Mouse (Mus musculus) layer of hippocampus, adult 2 months (tissue): ENCODE data around the gene Xndc1. TPM values are rescaled to one million over a fixed set of nuclear protein-coding genes. Genes with fewer than 3 reads are reported as not detected.

Experiments used
- DNase-seq, 2 experiments: peaks; one replicate each; pipeline ENCODE4 v3.0.0; 2022; ENCODE audit warnings: low spot score in 2 of 2
- H3K27ac ChIP-seq: fragments of 200-600 bp; 2 replicates; pipeline ENCODE4 v1.8.1; 2022
- H3K4me3 ChIP-seq: fragments of 200-600 bp; 2 replicates; pipeline ENCODE4 v1.8.1; 2022; ENCODE audit warnings: mild to moderate bottlenecking
- CTCF ChIP-seq: fragments of 200-600 bp; conservative IDR thresholded peaks from 2 replicates; pipeline ENCODE4 v1.8.1; 2022; ENCODE audit warnings: antibody characterized with exemption, mild to moderate bottlenecking, moderate library complexity
- total RNA-seq, 2 experiments: library from RNA; stranded (reverse); gene quantifications; 2 replicates each; pipeline ENCODE4 v1.2.3; 2021

Xndc1 gene
- total RNA-seq, 2 experiments from 2014 or later: 29.2 to 33.7 TPM

DNA sequence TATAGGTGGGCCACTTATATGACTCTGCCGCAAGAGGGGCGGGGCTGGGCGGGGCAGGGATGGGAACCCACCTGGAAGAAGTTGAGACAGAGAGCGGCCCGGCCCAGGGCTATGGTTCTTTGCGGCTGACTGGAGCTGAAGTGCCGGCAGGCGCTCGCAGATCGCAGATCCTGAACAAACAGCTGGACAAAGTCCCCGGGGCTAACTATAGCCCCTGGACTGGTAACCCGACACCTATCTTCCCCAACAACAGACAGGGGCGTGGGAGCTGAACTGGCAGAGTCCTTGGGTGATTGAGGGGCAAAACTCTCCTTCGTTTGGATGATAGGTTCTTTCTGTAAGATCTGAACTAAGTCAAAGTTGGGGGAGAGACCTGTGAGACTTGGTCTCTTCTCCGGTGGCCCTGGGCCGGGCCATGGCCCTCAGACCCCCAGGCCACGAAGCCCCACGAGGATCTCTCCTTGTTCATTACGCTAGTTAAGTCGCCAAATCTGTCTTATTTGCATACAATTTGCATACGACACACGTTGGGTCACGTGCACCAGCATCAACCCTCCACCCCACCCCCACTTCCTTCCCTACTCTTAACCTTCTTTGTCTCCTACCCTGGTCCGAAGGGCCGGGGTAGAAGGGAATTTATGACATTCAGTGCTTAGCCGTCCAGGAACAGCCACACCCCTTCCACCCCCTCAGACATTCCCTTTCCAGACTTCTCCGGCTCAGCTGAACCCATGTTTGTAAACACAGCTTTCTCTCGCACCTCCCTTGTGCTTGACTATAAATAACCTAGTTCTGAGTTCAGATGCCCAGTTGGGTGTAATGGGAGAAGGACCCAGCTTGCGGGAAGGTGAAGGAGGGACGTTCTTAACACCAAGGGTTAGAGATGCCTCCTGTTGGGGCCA lies 34.7 kb downstream of the Xndc1 start:
- H3K4me3 ChIP-seq: peak overlapping the region; percentile 17; the same call in 1 of the 2 replicates
- TF ChIP-seq CTCF: no peak
- no peak for DNase-seq

DNA sequence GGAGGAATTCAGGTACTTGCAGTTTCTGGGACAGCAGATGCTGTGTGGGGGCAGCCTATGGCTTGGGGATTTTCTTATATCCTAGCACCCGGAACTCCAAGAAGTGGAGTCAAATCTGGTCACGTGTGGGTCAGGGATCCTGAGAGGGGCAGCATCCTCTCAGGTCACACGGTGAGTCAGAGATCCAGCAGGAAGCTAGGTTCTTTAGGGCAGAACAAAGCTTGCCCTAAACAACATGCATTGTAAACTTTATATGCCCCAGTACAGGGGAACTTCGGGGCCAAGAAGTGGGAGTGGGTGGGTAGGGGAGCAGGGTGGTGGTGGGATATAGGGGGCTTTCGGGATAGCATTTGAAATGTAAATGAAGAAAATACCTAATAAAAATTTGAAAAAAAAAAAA lies 35.6 kb downstream of the Xndc1 start:
- no peak for TF ChIP-seq CTCF
- Histone ChIP-seq H3K27ac (no peak overlapping the region), H3K4me3 (no peak overlapping the region)
- no peak for DNase-seq

More for the DNA sequence above, 34.7 kb downstream of the Xndc1 start:
- H3K27ac ChIP-seq: no peak overlapping the region

DNA sequence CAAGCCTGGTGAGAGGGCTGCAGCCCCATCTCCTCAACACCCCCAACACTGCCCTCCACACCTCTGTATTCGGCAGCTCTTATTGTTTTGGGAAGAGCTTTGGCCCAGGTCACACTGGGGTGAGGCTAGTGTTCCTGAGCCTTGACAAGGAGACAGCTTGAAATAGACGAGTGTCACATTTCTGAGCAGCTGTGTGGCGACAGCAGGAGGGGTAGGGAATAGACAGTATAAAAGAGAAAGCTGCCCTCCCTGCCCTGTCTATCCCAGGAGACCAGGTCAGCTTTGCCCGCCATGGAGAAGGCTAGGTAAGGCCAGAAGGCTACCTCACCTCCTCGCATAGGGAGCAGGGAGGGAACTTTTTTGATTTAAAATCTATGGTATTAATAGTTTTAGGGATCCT lies 36.2 kb downstream of the Xndc1 start, which contains the start of gene Art1:
Art1 (plus strand) TSS at position 257 of the 400 bp plus-strand sequence.
- DNase-seq: no peak
- H3K4me3 ChIP-seq: no peak within 1 kb of the TSS
- H3K27ac ChIP-seq: no peak within 1 kb of the TSS
- TF ChIP-seq CTCF: no peak

DNA sequence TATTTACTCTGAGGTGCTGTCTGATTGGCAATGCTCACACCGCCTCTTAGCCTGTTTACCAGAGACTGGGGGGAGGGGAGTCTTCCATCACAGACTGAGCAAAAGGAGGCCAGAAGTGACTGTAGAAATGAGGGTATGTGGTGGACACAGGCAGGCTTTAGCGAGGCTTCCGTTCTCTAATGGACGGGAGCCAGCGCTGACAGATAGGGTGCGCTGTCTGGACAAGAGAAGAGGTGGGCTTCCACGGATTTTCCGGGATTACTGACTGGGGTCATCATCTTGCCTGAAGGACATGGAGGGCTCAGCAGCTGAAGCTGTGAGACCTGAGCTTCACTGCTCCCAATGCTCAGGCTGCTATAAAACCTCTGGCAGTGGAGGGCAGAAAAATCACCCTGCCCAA lies 36.9 kb downstream of the Xndc1 start:
- TF ChIP-seq CTCF: no peak
- DNase-seq: no peak
- no peak overlapping the region for H3K4me3 ChIP-seq
- H3K27ac ChIP-seq: no peak overlapping the region

DNA sequence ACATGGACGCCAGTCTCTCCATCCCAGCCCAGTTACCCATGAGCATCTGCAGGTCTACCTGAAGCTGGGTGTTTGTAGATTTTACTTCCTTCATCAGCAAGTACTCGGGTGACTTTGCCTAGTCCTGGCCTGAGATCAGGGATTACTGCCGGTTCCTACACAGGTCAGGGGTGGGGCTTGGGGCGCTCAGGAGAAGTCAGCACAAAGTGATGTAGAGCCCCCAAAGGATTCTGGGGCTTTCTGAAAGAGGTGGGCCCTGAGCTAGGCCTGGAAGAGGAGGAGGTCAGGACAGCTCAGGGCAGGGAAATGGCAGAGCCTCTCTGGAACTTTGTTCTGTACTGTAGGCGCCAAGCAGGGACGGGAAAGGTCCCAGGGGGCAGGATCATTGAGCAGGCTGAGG lies 37.4 kb downstream of the Xndc1 start:
- Histone ChIP-seq H3K27ac (no peak overlapping the region), H3K4me3 (no peak overlapping the region)
- DNase-seq: no peak
- no peak for TF ChIP-seq CTCF

DNA sequence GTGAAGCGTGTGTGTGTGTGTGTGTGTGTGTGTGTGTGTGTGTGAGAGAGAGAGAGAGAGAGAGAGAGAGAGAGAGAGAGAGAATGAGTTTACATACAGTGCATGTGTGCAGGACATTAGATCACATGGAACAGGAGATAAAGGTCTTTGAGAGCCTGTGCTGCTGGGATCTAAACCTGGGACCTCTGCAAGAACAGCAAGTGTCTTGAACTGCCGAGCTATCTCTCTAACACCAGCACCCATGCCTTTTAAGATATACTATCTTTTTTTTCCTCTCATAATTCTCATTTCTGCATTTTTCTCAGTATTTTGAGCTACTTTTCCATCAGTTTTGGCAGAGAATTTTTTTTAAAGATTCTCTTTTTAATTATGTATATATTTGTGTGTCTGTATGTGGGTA lies 38.2 kb downstream of the Xndc1 start:
- DNase-seq: no peak
- TF ChIP-seq CTCF: no peak
- Histone ChIP-seq H3K4me3 (no peak overlapping the region), H3K27ac (no peak overlapping the region)

DNA sequence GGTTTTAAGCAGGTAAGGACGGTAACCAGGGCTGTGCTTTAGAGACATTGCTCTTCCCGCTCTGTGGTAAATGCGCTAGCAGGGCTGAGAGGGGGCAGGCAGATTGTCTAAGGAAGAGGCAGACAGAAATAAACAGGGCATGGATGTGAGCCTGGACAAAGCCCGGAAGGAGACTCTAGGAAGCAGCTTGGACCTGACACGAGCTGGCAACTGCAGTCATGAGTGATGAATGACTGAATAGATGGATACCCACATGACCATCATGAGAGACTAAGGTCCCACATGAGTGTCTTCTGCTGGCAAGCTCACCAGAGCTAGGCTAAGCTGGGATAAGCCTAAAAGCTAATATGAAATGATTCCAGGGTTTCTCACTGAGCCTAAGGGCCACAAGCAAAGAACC lies 38.8 kb downstream of the Xndc1 start:
- H3K4me3 ChIP-seq: no peak overlapping the region
- no peak overlapping the region for H3K27ac ChIP-seq
- TF ChIP-seq CTCF: no peak
- no peak for DNase-seq

DNA sequence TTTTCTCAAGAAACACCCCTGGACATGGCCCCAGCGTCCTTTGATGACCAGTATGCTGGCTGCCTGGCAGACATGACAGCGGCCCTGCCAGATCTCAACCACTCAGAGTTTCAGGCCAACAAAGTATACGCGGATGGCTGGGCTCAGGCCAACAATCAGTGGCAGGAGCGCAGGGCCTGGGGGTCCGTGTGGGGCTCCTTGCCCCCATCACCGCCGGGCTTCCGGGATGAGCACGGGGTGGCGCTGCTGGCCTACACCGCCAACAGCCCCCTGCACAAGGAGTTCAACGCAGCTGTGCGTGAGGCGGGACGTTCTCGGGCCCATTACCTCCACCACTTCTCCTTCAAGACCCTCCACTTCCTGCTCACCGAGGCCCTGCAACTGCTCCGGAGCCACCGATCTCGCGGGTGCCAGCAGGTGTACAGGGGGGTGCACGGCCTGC lies 41.4 kb downstream of the Xndc1 start:
- no peak overlapping the region for H3K27ac ChIP-seq
- H3K4me3 ChIP-seq: peak overlapping the region; percentile 39
- DNase-seq: no peak
- 0 out of 2 replicates have a peak, but pooled peaks have one; percentile 15 for TF ChIP-seq CTCF

DNA sequence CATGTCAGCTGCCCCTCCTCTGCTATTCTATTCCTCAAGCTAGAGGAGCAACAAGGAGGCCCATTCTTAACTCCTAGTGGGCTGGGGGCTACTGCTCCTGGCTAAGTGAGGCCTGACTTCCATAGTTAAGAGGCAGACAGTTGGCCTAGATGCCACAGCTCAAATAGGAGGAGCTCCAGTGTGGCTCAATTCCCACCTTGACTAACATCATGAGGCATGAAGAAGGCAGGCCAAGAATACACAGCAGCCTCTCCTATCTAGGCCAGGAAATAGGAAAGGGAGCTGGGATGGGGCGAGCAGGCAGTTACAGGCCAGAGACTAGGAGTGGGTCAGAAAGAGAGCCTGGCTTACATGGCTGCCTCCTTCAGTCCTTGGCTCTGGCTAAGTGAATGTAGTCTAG lies 42.9 kb downstream of the Xndc1 start:
- DNase-seq: no peak
- H3K4me3 ChIP-seq: no peak overlapping the region
- TF ChIP-seq CTCF: no peak

DNA sequence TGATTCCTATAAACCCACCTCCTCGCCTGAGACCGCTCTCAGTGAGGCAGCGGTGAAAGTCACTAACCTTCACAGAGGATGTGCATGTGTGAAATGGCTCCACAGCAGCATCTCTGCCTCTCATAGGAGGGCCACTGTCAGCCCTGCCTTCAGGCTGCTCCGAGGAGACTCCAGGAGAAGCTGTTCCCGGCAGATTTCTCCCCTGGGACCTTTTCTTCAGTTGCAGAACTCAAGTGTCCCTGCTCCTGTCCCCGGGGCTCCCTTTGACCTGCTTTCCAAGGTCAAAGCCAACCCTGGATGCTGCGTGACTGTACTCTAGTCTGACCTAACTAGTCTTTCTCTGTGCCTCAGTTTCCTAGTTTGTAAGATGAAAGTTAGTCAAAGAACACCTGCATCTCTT lies 43.9 kb downstream of the Xndc1 start, which contains the start of gene Art5:
Art5 (minus strand) TSS at position 319 of the 400 bp plus-strand sequence.
- Histone ChIP-seq H3K4me3 (no peak within 1 kb of the TSS), H3K27ac (no peak within 1 kb of the TSS)
- DNase-seq: no peak
- no peak for TF ChIP-seq CTCF

More for the DNA sequence above, 42.9 kb downstream of the Xndc1 start:
- no peak overlapping the region for H3K27ac ChIP-seq

DNA sequence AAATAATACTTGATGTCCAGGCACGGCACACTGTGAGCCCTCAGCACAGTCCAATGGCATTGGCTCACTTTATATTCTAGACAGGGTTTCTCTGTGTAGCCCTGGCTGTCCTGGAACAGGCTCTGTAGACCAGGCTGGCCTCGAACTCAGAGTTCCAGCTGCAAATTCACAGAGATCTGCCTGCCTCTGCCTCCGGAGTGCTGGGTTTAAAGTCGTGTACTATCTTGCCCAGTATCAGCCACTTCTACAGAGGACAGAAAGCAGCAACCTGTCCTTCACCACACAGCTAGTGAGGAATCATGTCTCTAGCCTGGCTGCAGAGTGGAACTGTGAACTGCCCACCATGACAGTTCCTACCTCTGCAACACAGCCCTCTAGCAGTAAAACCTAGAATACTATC lies 44.4 kb downstream of the Xndc1 start:
- no peak for TF ChIP-seq CTCF
- Histone ChIP-seq H3K27ac (no peak overlapping the region), H3K4me3 (no peak overlapping the region)
- no peak for DNase-seq

DNA sequence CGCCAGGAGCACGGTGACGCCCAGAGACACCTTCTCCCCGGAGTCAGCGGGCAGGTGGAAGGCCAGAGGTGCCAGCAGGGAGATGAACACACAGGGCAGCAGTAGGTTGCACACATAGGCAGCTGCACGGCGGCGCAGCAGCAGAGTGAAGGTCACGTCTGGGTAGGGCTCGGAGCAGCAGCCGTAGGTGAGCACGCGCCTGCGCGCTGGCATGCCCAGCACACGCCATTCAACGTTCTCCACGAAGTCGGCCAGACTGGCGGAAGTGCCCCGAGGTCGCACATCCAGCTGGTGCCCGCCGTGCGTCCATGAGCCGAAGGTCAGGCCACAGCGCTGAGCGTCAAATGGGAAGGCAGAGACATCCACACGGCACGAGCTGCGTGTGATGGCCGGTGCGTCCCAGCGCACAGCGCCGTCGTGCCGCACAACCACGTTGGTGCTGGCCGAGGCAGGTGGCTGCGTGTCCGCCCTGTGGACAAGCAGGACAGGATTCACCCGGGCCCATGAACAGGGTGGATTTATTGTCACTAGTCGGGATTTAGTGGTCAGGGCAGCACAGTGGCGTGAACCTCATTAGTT lies 47.9 kb downstream of the Xndc1 start:
- H3K27ac ChIP-seq: no peak overlapping the region
- TF ChIP-seq CTCF: no peak

DNA sequence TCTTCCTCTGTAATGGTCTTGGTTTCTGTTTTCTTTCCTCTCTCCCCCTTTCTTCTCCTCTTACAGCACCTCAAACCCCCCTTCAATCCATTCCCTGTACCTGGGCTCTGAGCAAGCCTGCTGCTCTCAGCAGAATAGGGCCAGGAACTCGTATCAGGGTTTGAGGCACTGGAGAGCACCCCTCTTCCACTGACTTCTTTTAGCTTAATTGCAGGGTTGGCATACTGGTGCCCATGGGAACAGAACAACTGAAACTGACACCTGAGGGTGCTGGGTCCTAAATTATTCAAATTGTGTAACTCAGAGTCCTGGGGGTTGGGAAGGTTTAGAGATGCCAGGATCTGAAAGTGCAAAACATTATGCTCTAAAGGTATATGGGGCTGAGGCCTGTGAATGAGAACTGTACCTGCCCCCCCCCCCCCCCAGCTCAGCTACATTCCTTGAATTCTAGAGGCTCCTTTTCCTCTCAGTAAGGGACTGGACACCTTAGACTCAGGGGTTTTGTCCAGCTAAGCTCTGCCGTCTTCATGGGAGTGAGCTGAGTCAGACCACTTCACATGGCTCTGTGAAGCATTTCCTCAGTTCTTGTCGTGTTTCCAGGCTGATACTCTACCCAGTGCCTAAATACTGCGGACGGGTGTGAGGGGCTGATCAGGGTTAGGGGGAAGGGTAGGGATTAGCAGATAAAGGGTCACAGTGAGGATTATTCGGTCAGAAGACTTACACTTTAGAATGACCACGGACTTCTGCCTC lies 51.4 kb downstream of the Xndc1 start, which contains the start of gene Chrna10:
Chrna10 (minus strand) TSS at position 250 of the 753 bp plus-strand sequence.
- no peak for TF ChIP-seq CTCF
- Histone ChIP-seq H3K4me3 (no peak within 1 kb of the TSS), H3K27ac (no peak within 1 kb of the TSS)
- no peak for DNase-seq

More for the DNA sequence above, 47.9 kb downstream of the Xndc1 start:
- DNase-seq: no peak
- no peak overlapping the region for H3K4me3 ChIP-seq
